Mouse (Mus musculus): Measurements from ENCODE around the gene Odr4. TPM values are rescaled to one million over a fixed set of nuclear protein-coding genes. Genes with fewer than 3 reads are reported as not detected.

The Odr4 gene
- total and polyA plus RNA-seq, 2 experiments, result 4.7 to 52.8 TPM

DNA sequence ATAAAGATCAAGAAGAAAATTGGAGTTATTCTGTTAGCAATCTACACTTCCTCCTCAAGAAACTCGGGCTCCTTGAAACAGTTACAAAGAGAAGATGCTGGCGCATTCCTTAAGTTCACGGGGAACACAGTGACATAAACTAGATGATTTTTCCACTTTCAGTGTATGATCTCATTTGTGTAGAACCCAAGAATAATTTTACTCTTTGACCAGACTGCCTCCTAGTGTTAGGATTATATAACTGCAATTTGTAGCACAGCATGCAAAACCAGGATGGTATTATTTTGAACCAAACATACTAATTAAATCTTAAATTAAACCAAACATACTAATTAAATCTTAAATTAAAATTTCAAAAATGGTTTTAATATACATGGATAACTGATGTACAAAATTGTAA is 20.0 kb downstream of the Odr4 start:
- Histone ChIP-seq H3K27me3 (ENCODE audit: control insufficient read depth, insufficient read depth, low read length) (no peaks in the 10 kb centered on the region), H3K36me3 (ENCODE audit: control insufficient read depth, insufficient read depth, low read length) (peaks cover 32% of the 10 kb centered on the region), H3K4me1 (ENCODE audit: control insufficient read depth, insufficient read depth, low read length) (no peaks in the 10 kb centered on the region), H3K9ac (ENCODE audit: low read depth, low read length) (no peak overlapping the region), H3K4me3 (ENCODE audit: insufficient read depth, low read depth, low read length) (no peak overlapping the region), H3K79me2 (ENCODE audit: control insufficient read depth, insufficient read depth, low read length) (no peaks in the 10 kb centered on the region), H3K27ac (replicated peaks; ENCODE audit: insufficient read depth, low read depth, low read length) (no peak overlapping the region)
- no peak for DNase-seq (ENCODE audit: extremely low read depth, low read depth, low spot score)
- WGBS, result 89% methylated on average over 3 of the region's 3 CpGs
- TF ChIP-seq POLR2A (IDR thresholded peaks at IDR 0.05; ENCODE audit: extremely low read depth, insufficient read depth, low read length) (no peak), CTCF (IDR thresholded peaks at IDR 0.05; ENCODE audit: low read depth, low read length) (peak; percentile 37; the same call in 1 of the 2 replicates)

DNA sequence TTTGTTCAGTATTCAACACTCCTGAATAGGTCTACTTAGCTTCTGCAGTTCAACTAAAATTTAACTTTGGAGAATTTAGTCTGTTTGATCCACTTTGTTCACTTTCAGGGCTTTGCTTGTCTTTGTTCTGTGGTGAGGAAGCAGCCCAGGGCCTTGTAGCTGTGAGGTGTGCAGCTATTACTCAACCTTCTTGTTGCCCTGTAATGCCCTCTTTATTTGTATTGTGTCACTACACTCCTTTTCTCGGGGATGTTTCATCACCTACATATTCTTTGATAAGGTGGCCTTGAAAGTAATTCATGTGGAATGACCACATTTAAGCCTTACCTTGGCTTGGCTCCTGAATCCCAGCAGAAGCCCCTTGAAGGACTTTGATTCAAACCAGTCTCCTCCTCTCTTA is 32.0 kb downstream of the Odr4 start:
- DNase-seq (ENCODE audit: extremely low read depth, low read depth, low spot score), result peak; percentile 61
- no peaks in the 10 kb centered on the region for H3K79me2 ChIP-seq (ENCODE audit: control insufficient read depth, insufficient read depth, low read length)
- H3K4me3 ChIP-seq (ENCODE audit: insufficient read depth, low read depth, low read length), result no peak overlapping the region
- H3K4me1 ChIP-seq (ENCODE audit: control insufficient read depth, insufficient read depth, low read length), result no peaks in the 10 kb centered on the region
- WGBS, result 29% methylated on average over 1 of the region's 1 CpGs
- TF ChIP-seq POLR2A (IDR thresholded peaks at IDR 0.05; ENCODE audit: extremely low read depth, insufficient read depth, low read length) (no peak), CTCF (IDR thresholded peaks at IDR 0.05; ENCODE audit: low read depth, low read length) (no peak)
- H3K36me3 ChIP-seq (ENCODE audit: control insufficient read depth, insufficient read depth, low read length), result peaks cover 20% of the 10 kb centered on the region
- H3K9ac ChIP-seq (ENCODE audit: low read depth, low read length), result no peak overlapping the region
- no peak overlapping the region for H3K27ac ChIP-seq (replicated peaks; ENCODE audit: insufficient read depth, low read depth, low read length)
- H3K27me3 ChIP-seq (ENCODE audit: control insufficient read depth, insufficient read depth, low read length), result no peaks in the 10 kb centered on the region

DNA sequence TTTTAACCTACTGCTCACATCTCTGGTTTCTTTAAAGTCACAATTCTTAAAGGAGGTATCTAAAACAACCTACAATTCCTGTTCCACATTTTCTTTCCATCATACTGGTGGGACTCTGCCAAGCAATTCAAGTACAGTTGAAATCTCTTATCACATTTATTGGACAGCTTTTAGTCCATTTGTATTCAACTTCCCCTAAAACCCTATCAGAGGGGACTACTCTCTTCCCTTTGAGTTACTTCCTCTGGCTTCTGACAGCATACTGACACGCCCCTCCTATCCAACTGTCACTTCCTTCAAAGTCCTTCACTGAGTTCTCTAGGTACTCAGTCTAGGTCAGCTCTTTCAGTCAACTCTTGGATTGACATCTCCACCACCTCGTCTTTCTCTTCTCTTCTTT is 57.8 kb downstream of the Odr4 start:
- no peak for DNase-seq (ENCODE audit: extremely low read depth, low read depth, low spot score)
- H3K36me3 ChIP-seq (ENCODE audit: control insufficient read depth, insufficient read depth, low read length), result no peaks in the 10 kb centered on the region
- no peak overlapping the region for H3K9ac ChIP-seq (ENCODE audit: low read depth, low read length)
- H3K4me1 ChIP-seq (ENCODE audit: control insufficient read depth, insufficient read depth, low read length), result no peaks in the 10 kb centered on the region
- H3K4me3 ChIP-seq (ENCODE audit: insufficient read depth, low read depth, low read length), result no peak overlapping the region
- H3K27me3 ChIP-seq (ENCODE audit: control insufficient read depth, insufficient read depth, low read length), result no peaks in the 10 kb centered on the region
- WGBS, result 58% methylated on average over 2 of the region's 2 CpGs
- no peak overlapping the region for H3K27ac ChIP-seq (replicated peaks; ENCODE audit: insufficient read depth, low read depth, low read length)
- H3K79me2 ChIP-seq (ENCODE audit: control insufficient read depth, insufficient read depth, low read length), result no peaks in the 10 kb centered on the region
- TF ChIP-seq POLR2A (IDR thresholded peaks at IDR 0.05; ENCODE audit: extremely low read depth, insufficient read depth, low read length) (no peak), CTCF (IDR thresholded peaks at IDR 0.05; ENCODE audit: low read depth, low read length) (no peak)

DNA sequence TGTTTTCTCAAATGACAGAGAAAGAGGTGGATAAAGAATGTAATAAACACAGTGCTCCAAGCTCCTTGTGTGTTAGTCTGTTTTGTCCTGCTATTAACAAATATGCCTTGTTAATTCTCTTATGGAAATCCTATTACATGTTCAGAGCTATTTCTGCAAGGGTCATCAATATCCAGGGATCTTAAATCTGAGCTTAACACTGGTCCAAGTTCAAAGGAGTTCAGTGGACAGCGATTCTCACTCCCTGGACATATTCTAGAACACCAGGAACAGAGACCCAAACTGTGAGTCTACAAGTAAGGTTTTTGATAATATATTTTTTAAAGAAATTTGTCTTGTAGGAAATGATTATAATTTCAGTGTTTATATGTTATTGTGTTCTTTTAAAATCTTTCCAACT is 73.7 kb downstream of the Odr4 start, which contains the start of gene Pdc:
Pdc (plus strand) TSS at position 213 of the 400 bp plus-strand sequence.
- H3K4me1 ChIP-seq (ENCODE audit: control insufficient read depth, insufficient read depth, low read length), result no peaks in the 10 kb centered on the region
- no peaks in the 10 kb centered on the region for H3K27me3 ChIP-seq (ENCODE audit: control insufficient read depth, insufficient read depth, low read length)
- no peaks in the 10 kb centered on the region for H3K36me3 ChIP-seq (ENCODE audit: control insufficient read depth, insufficient read depth, low read length)
- DNase-seq (ENCODE audit: extremely low read depth, low read depth, low spot score), result no peak
- no peaks in the 10 kb centered on the region for H3K79me2 ChIP-seq (ENCODE audit: control insufficient read depth, insufficient read depth, low read length)
- TF ChIP-seq POLR2A (IDR thresholded peaks at IDR 0.05; ENCODE audit: extremely low read depth, insufficient read depth, low read length), result no peak
- no peak for TF ChIP-seq CTCF (IDR thresholded peaks at IDR 0.05; ENCODE audit: low read depth, low read length)
- H3K9ac ChIP-seq (ENCODE audit: low read depth, low read length), result no peak within 1 kb of the TSS
- H3K4me3 ChIP-seq (ENCODE audit: insufficient read depth, low read depth, low read length), result no peak within 1 kb of the TSS
- no peak within 1 kb of the TSS for H3K27ac ChIP-seq (replicated peaks; ENCODE audit: insufficient read depth, low read depth, low read length)
- WGBS, result 82% methylated on average over 1 of the region's 1 CpGs

Other genes with a start within 250 kb of the Odr4 start
- gene Pdc, start 73.7 kb downstream of the Odr4 start, total RNA-seq (2014; rRNA removed), result not detected in 2 replicates
- not detected in 2 replicates for gene Pdc, start 73.7 kb downstream of the Odr4 start, polyA plus RNA-seq (2012; rRNA removed)
- 60.0 and 65.8 TPM in 2 replicates for gene Tpr, start 242 bp downstream of the Odr4 start, total RNA-seq (2014; rRNA removed)
- gene Tpr, start 242 bp downstream of the Odr4 start, polyA plus RNA-seq (2012; rRNA removed), result 20.9 and 22.7 TPM in 2 replicates
- 19.4 and 25.5 TPM in 2 replicates for gene Prg4, start 73.1 kb upstream of the Odr4 start, total RNA-seq (2014; rRNA removed)
- 13.6 and 15.8 TPM in 2 replicates for gene Prg4, start 73.1 kb upstream of the Odr4 start, polyA plus RNA-seq (2012; rRNA removed)